Mouse (Mus musculus) C2C12 (cell line): ENCODE measurements at regions not wholly inside any gene's neighbourhood (a gene's known extent, or its start where the extent isn't known, plus 50 kb on each side); places are given as distances from the start of the nearest gene placed in this dataset.
A peak's percentile ranks its signal among the peaks of the same experiment; 100 is the strongest.

ENCODE experiments used
- H3K27me3 ChIP-seq: one replicate; pipeline ENCODE4 v1.6.1; 2011; ENCODE audit not compliant: control insufficient read depth, insufficient read depth, insufficient read length
- H3K36me3 ChIP-seq: one replicate; pipeline ENCODE4 v1.6.1; 2011; ENCODE audit not compliant: control insufficient read depth, insufficient read depth
- H3K4me3 ChIP-seq: one replicate; pipeline ENCODE4 v1.5.1; 2011; ENCODE audit warnings: mild to moderate bottlenecking, control low read depth; ENCODE audit not compliant: poor library complexity, insufficient read depth, severe bottlenecking
- H3K79me2 ChIP-seq: one replicate; pipeline ENCODE4 v1.6.1; 2011; ENCODE audit not compliant: control insufficient read depth, insufficient read depth
- H3K79me3 ChIP-seq: one replicate; pipeline ENCODE4 v1.6.1; 2011; ENCODE audit warnings: low read depth, control low read depth
- H3ac ChIP-seq: one replicate; pipeline ENCODE3; 2011; ENCODE audit warnings: low read depth; ENCODE audit not compliant: control insufficient read depth, insufficient read length
- CEBPB ChIP-seq: IDR thresholded peaks from one replicate; pipeline ENCODE4 v1.6.1; 2011; ENCODE audit warnings: low read depth, mild to moderate bottlenecking, control low read depth, moderate library complexity
- CTCF ChIP-seq: IDR thresholded peaks from one replicate; pipeline ENCODE4 v1.5.1; 2011; ENCODE audit not compliant: control insufficient read depth, insufficient read depth, insufficient read length
- FOSL1 ChIP-seq: IDR thresholded peaks from one replicate; pipeline ENCODE4 v1.8.0; 2011; ENCODE audit warnings: mild to moderate bottlenecking, low read length; ENCODE audit not compliant: poor library complexity, insufficient read depth, severe bottlenecking
- MAX ChIP-seq: IDR thresholded peaks from one replicate; pipeline ENCODE4 v1.6.1; 2011; ENCODE audit warnings: mild to moderate bottlenecking, control low read depth
- MYOD1 ChIP-seq: IDR thresholded peaks from one replicate; pipeline ENCODE4 v1.6.1; 2011; ENCODE audit warnings: low read depth; ENCODE audit not compliant: control insufficient read depth, insufficient read length
- MYOG ChIP-seq: IDR thresholded peaks from one replicate; pipeline ENCODE4 v1.6.1; 2011; ENCODE audit not compliant: control insufficient read depth, insufficient read length; ENCODE audit errors: extremely low read depth
- USF1 ChIP-seq: IDR thresholded peaks from one replicate; pipeline ENCODE4 v1.6.1; 2011; ENCODE audit warnings: low read depth, mild to moderate bottlenecking, control low read depth, moderate library complexity

- TF ChIP-seq MYOD1, result no peak
- TF ChIP-seq MYOG, result no peak
- no peak for TF ChIP-seq CEBPB
- no peak for TF ChIP-seq FOSL1
- no peak for TF ChIP-seq CTCF
- no peak for TF ChIP-seq USF1
- TF ChIP-seq MAX, result no peak
- no peaks in the 10 kb centered on the region for H3K27me3 ChIP-seq
- H3K79me3 ChIP-seq, result no peaks in the 10 kb centered on the region
- no peaks in the 10 kb centered on the region for H3K36me3 ChIP-seq
- H3ac ChIP-seq, result no peak overlapping the region
- H3K4me3 ChIP-seq, result no peak overlapping the region
- no peaks in the 10 kb centered on the region for H3K79me2 ChIP-seq
Observed at GRCm38 (mm10) chr15:61127971-61128370, 205.2 kb upstream of the A1bg start.

GRCm38 (mm10) chr15:61127130-61127529 is 204.3 kb upstream of the A1bg start:
- H3K79me3 ChIP-seq, result no peaks in the 10 kb centered on the region
- H3K4me3 ChIP-seq, result no peak overlapping the region
- no peaks in the 10 kb centered on the region for H3K36me3 ChIP-seq
- no peak overlapping the region for H3ac ChIP-seq
- H3K79me2 ChIP-seq, result no peaks in the 10 kb centered on the region
- H3K27me3 ChIP-seq, result no peaks in the 10 kb centered on the region
- TF ChIP-seq MAX, result no peak
- no peak for TF ChIP-seq CEBPB
- TF ChIP-seq FOSL1, result no peak
- no peak for TF ChIP-seq MYOD1
- TF ChIP-seq MYOG, result no peak
- TF ChIP-seq CTCF, result no peak
- TF ChIP-seq USF1, result no peak

GRCm38 (mm10) chr15:61116912-61117311 is 194.1 kb upstream of the A1bg start:
- H3K79me3 ChIP-seq, result no peaks in the 10 kb centered on the region
- no peak for TF ChIP-seq MYOD1
- TF ChIP-seq MAX, result no peak
- TF ChIP-seq CEBPB, result no peak
- no peak for TF ChIP-seq MYOG
- TF ChIP-seq FOSL1, result no peak
- no peak for TF ChIP-seq CTCF
- no peak for TF ChIP-seq USF1
- no peaks in the 10 kb centered on the region for H3K79me2 ChIP-seq
- no peak overlapping the region for H3ac ChIP-seq
- no peaks in the 10 kb centered on the region for H3K27me3 ChIP-seq
- no peak overlapping the region for H3K4me3 ChIP-seq
- H3K36me3 ChIP-seq, result no peaks in the 10 kb centered on the region

- Histone ChIP-seq H3K79me2 (no peaks in the 10 kb centered on the region), H3K4me3 (no peak overlapping the region), H3K36me3 (no peaks in the 10 kb centered on the region), H3K79me3 (no peaks in the 10 kb centered on the region), H3ac (no peak overlapping the region), H3K27me3 (no peaks in the 10 kb centered on the region)
- TF ChIP-seq MYOD1 (peak; percentile 28), USF1 (no peak)
Observed at GRCm38 (mm10) chr15:61109429-61110128, 186.8 kb upstream of the A1bg start.

GRCm38 (mm10) chr15:61108957-61109356 is 186.1 kb upstream of the A1bg start:
- Histone ChIP-seq H3ac (no peak overlapping the region), H3K36me3 (no peaks in the 10 kb centered on the region), H3K79me3 (no peaks in the 10 kb centered on the region), H3K79me2 (no peaks in the 10 kb centered on the region), H3K27me3 (no peaks in the 10 kb centered on the region), H3K4me3 (no peak overlapping the region)
- TF ChIP-seq MYOD1, result peak; percentile 56
- no peak for TF ChIP-seq MAX

GRCm38 (mm10) chr15:61102421-61103412 is 179.9 kb upstream of the A1bg start:
- Histone ChIP-seq H3K4me3 (no peak overlapping the region), H3K36me3 (no peaks in the 10 kb centered on the region), H3K79me2 (no peaks in the 10 kb centered on the region), H3K79me3 (no peaks in the 10 kb centered on the region), H3ac (no peak overlapping the region), H3K27me3 (no peaks in the 10 kb centered on the region)
- no peak for TF ChIP-seq CTCF
- no peak for TF ChIP-seq MAX
- no peak for TF ChIP-seq MYOG
- TF ChIP-seq CEBPB, result no peak
- TF ChIP-seq FOSL1, result no peak
- no peak for TF ChIP-seq MYOD1
- TF ChIP-seq USF1, result no peak
